Mouse (Mus musculus) lung, postnatal 0 days (tissue): Measurements from ENCODE around the gene Rab4b.

ENCODE experiments used
- CTCF ChIP-seq: IDR thresholded peaks from 2 replicates; pipeline ENCODE4 v1.5.1; 2016; ENCODE audit warnings: antibody characterized with exemption, mild to moderate bottlenecking
- EP300 ChIP-seq: IDR thresholded peaks from 2 replicates; pipeline ENCODE4 v1.6.1; 2016; ENCODE audit warnings: antibody characterized with exemption, mild to moderate bottlenecking, control low read depth

DNA sequence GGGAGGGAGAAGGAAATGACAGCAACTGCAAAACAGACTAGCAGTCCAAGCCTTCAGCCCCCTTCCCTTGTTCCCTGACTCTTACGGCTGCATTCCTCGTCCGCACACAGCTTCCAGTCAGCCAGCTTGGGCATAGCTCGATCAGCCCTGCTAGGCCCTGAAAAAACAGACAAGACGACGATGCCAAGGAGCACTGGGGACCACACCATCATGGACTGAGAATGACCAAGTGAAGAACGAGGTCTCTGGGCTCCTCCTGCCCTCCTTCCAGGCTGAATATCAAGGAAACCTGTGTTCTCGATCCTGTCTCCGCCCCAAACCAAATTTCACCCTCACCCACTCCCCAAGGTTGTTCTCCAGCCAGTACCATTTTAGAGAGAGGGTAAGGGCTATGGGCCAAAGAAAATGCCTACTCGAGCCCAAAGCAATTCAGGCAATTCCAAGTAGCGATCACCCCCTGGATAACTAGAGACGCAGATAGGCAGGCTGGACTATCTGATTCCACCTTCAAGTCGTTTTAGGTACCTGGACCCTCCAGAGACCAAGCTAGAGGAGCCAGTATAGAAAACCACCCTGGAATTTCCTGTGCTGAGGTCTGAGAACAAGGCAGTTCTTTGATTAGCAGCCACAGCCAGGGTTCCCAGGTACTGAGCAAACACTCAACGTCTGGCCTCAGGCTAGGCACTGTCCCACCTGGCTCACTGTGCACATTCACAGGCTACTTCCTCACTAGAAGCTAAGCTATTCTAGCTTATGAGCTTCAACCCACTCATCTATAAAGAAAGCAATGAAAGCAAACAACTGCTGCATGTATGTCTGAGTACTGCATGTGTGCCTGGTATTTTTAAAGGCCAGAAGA, 2.4 kb upstream of the Rab4b start, which contains the start of the genes Gm21983 and Mia:
- TF ChIP-seq CTCF (no peak), EP300 (no peak)
